Mouse (Mus musculus) left cerebral cortex, postnatal 4 days (tissue): ENCODE measurements around the gene Olfr1211. TPM values are rescaled to one million over a fixed set of nuclear protein-coding genes. Genes with fewer than 3 reads are reported as not detected.

Experiments
- DNase-seq: peaks from one replicate; pipeline ENCODE4 v3.0.0-alpha.2; 2022
- intact Hi-C: fragments of 180-260 bp; cut with DNase I; formaldehyde crosslinking; loops from one replicate; pipeline ENCODE4 v1.15.1; 2025
- total RNA-seq, 2 experiments: library from RNA; stranded (reverse); gene quantifications; 2 replicates each; pipeline ENCODE4 v1.2.3; 2021

Olfr1211 gene
- total RNA-seq = not detected

GRCm38 (mm10) chr2:88938011-88938410 lies at the start of gene Olfr1211:
TSS of gene Olfr1211 (minus strand) at chr2:88938111.
- intact Hi-C loops = no loop called here
- no peak for DNase-seq

DNA sequence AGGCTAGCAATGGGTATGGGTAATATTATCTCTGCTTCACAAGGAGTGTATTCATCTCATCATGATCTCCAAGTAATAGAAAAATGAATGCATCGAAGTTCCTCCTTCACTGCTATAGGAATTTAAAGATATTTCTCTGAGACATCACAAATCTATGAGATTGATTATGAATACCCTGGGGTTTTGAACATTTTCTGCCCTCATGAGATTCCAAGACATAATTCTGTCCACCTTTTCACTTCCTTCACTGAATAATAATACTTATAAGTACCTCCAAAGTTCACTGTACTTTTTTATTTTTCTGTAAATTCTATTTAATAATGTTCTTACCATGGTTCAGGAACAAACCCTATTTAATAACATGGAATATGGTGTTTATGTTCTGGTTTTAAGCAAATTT lies 42.3 kb upstream of the Olfr1211 start, which contains the start of gene Gm13762:
Gene Gm13762 (minus strand): TSS at position 101 of the 400 bp plus-strand sequence.
- no peak for DNase-seq

DNA sequence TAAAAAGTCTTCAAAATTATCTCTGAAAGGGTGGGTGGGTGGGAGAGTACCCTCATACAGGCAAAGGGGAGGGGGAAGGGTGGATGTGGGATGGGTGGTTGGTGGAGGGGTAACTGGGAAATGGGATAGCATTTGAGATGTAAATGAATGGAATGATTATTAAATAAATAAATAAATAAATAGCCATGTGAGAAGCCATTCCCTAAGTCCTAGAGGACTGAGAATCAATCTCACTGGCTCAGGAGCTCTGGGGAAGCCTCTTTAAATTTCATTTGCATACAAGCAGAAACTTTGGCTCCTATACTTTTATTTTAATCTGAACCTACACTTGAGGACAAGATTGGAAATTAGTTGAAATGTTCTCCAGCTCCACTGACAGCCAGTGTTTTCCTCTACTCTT lies 15.8 kb upstream of the Olfr1211 start, which contains the start of gene Olfr1212:
Gene Olfr1212 (plus strand): TSS at position 301 of the 400 bp plus-strand sequence.
- DNase-seq = no peak
- intact Hi-C loops = no loop called here

More for the DNA sequence above, 42.3 kb upstream of the Olfr1211 start, which contains the start of gene Gm13762:
- intact Hi-C loops = no loop called here

- no peak for DNase-seq
- intact Hi-C loops = no loop called here
Measured at GRCm38 (mm10) chr2:88915057-88915456, 22.9 kb downstream of the Olfr1211 start, which contains the start of gene Olfr1209. TSS of gene Olfr1209 (minus strand) at chr2:88915157.

DNA sequence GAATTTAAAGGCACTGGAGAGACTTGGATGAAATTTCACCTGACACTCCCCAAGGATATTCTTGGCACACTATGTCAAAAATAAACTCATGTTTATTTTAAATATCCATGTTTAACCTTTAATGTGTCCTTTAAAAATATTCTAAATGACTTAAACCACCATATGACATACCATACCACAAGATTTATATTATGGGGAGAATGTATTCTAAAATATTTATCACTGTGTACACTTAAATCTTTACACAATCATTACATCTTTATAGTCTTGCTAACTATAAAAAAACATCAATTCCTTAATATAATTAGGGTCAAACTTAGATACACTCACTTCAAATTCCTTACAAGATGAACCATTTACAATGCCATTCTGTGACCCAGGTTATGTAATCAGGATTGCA lies 35.7 kb downstream of the Olfr1211 start, which contains the start of gene Olfr1208:
Gene Olfr1208 (minus strand): TSS at position 101 of the 400 bp plus-strand sequence.
- no peak for DNase-seq

More for the DNA sequence above, 35.7 kb downstream of the Olfr1211 start, which contains the start of gene Olfr1208:
- intact Hi-C loops = no loop called here

Other genes with a start within 250 kb of the Olfr1211 start
- gene Olfr1195, start 248.9 kb downstream of the Olfr1211 start, total RNA-seq = not detected
- gene Olfr1196, start 233.5 kb downstream of the Olfr1211 start, total RNA-seq = not detected
- gene Olfr1197, start 205.7 kb downstream of the Olfr1211 start, total RNA-seq = not detected
- gene Olfr1198, start 186.7 kb downstream of the Olfr1211 start, total RNA-seq = not detected
- not detected for gene Olfr1199, start 177.6 kb downstream of the Olfr1211 start, total RNA-seq
- not detected for gene Olfr1200, start 167.6 kb downstream of the Olfr1211 start, total RNA-seq
- gene Olfr1201, start 145.1 kb downstream of the Olfr1211 start, total RNA-seq = not detected
- not detected for gene Olfr1202, start 123.6 kb downstream of the Olfr1211 start, total RNA-seq
- not detected for gene Olfr1205, start 108.4 kb downstream of the Olfr1211 start, total RNA-seq
- not detected for gene Olfr1204, start 88.8 kb downstream of the Olfr1211 start, total RNA-seq
- gene Olfr1206, start 74.9 kb downstream of the Olfr1211 start, total RNA-seq = not detected
- gene Olfr1208, start 35.8 kb downstream of the Olfr1211 start, total RNA-seq = not detected
- not detected for gene Olfr1209, start 23.0 kb downstream of the Olfr1211 start, total RNA-seq
- gene Olfr1212, start 15.9 kb upstream of the Olfr1211 start, total RNA-seq = not detected
- gene Gm13762, start 42.2 kb upstream of the Olfr1211 start, total RNA-seq = not detected
- gene Olfr1214, start 54.5 kb upstream of the Olfr1211 start, total RNA-seq = not detected
- not detected for gene Olfr1215, start 68.9 kb upstream of the Olfr1211 start, total RNA-seq
- gene Olfr1216, start 80.2 kb upstream of the Olfr1211 start, total RNA-seq = not detected
- gene Olfr1217, start 94.0 kb upstream of the Olfr1211 start, total RNA-seq = not detected
- gene Olfr1218, start 123.1 kb upstream of the Olfr1211 start, total RNA-seq = not detected
- not detected for gene Olfr1219, start 145.4 kb upstream of the Olfr1211 start, total RNA-seq
- gene Olfr1220, start 168.7 kb upstream of the Olfr1211 start, total RNA-seq = not detected
- not detected for gene Olfr1221, start 179.2 kb upstream of the Olfr1211 start, total RNA-seq
- not detected for gene Olfr1222, start 194.9 kb upstream of the Olfr1211 start, total RNA-seq
- gene Olfr1223, start 213.4 kb upstream of the Olfr1211 start, total RNA-seq = not detected
- gene Olfr1224-ps1, start 226.0 kb upstream of the Olfr1211 start, total RNA-seq = not detected
- not detected for gene Olfr1225, start 236.6 kb upstream of the Olfr1211 start, total RNA-seq